Mouse (Mus musculus) midbrain, embryonic 14.5 days (tissue): Measurements from ENCODE around the gene Prdm15. TPM values are rescaled to one million over a fixed set of nuclear protein-coding genes. Genes with fewer than 3 reads are reported as not detected.

Source experiments
- ATAC-seq: fragments of 200-750 bp; cut with Nextera tagmentation; 2 replicates; pipeline ENCODE4 v1.8.0; 2017; ENCODE audit warnings: moderate number of reproducible peaks, moderate library complexity; ENCODE audit not compliant: low FRiP score, low TSS enrichment
- DNase-seq: peaks from one replicate; pipeline ENCODE4 v3.0.0-alpha.2; 2015
- H3K27ac ChIP-seq: fragments of 300-500 bp; sonication (generic); replicated peaks from 2 replicates; pipeline ENCODE4 v1.5.1; 2014; ENCODE audit warnings: mild to moderate bottlenecking, low read depth, low read length, moderate library complexity
- H3K27me3 ChIP-seq: fragments of 300-500 bp; sonication (generic); 2 replicates; pipeline ENCODE4 v1.6.1; 2014; ENCODE audit warnings: low read length, control low read depth, mixed read lengths; ENCODE audit not compliant: control insufficient read depth, insufficient read depth
- H3K36me3 ChIP-seq: fragments of 300-500 bp; sonication (generic); 2 replicates; pipeline ENCODE4 v1.6.1; 2014; ENCODE audit warnings: low read length, control low read depth; ENCODE audit not compliant: control insufficient read depth, insufficient read depth
- H3K4me1 ChIP-seq: fragments of 300-500 bp; sonication (generic); 2 replicates; pipeline ENCODE4 v1.6.1; 2014; ENCODE audit warnings: mild to moderate bottlenecking, antibody characterized with exemption, low read length, control low read depth; ENCODE audit not compliant: control insufficient read depth, insufficient read depth
- H3K4me2 ChIP-seq: fragments of 300-500 bp; sonication (generic); 2 replicates; pipeline ENCODE4 v1.6.1; 2014; ENCODE audit warnings: mild to moderate bottlenecking, low read length, moderate library complexity
- H3K4me3 ChIP-seq: fragments of 300-500 bp; sonication (generic); replicated peaks from 2 replicates; pipeline ENCODE4 v1.5.1; 2014; ENCODE audit warnings: low read depth, low read length
- H3K9ac ChIP-seq: fragments of 300-500 bp; sonication (generic); replicated peaks from 2 replicates; pipeline ENCODE4 v1.6.1; 2014; ENCODE audit warnings: mild to moderate bottlenecking, low read length, moderate library complexity
- H3K9me3 ChIP-seq: fragments of 300-500 bp; sonication (generic); 2 replicates; pipeline ENCODE4 v1.6.1; 2016; ENCODE audit warnings: low read length, control low read depth, mixed read lengths; ENCODE audit not compliant: control insufficient read depth
- WGBS: fragments of 180-500 bp; shearing (Covaris S2); extraction: QIAGEN DNeasy Blood & Tissue Kit; methylation state at CpG from one replicate; pipeline ENCODE4 v1.1.7; 2014; 5-methylcytosine and 5-hydroxymethylcytosine counted together
- microRNA-seq: library from miRNA; unstranded; fragments of <30 nt; microRNA quantifications from one replicate; pipeline ENCODE4, GENCODE M21; 2016
- polyA plus RNA-seq: library from polyadenylated mRNA; unstranded; fragments of >200 nt; fragmentation: Nextera tagmentation; extraction: Ambion mirVana; gene quantifications from 2 replicates; pipeline ENCODE4 v1.2.1, GENCODE M21; 2014

Gene Prdm15
- polyA plus RNA-seq, 1 experiment from 2014 or later = 13.2 TPM

GRCm38 (mm10) chr16:97748421-97748820 lies 103.2 kb downstream of the Prdm15 start:
- ATAC-seq (no peak), DNase-seq (no peak)
- H3K4me3 ChIP-seq = no peak overlapping the region
- H3K4me2 ChIP-seq = no peak overlapping the region
- H3K27ac ChIP-seq = no peak overlapping the region
- no peaks in the 10 kb centered on the region for H3K4me1 ChIP-seq
- H3K9me3 ChIP-seq = no peaks in the 10 kb centered on the region
- H3K27me3 ChIP-seq = no peaks in the 10 kb centered on the region
- 93% methylated on average over 6 of the region's 6 CpGs for WGBS
- no peaks in the 10 kb centered on the region for H3K36me3 ChIP-seq
- no peak overlapping the region for H3K9ac ChIP-seq

Small RNA genes within 50 kb of the gene (microRNA-seq; reads per million reads assigned to microRNA genes)
- gene Mir6964 = not detected

Other genes with a start within 250 kb of the Prdm15 start
- gene Tmprss2, start 240.7 kb downstream of the Prdm15 start, polyA plus RNA-seq = 0.18 TPM in 1 of 2 replicates, not detected in the other
- 0.41 and 0.51 TPM in 2 replicates for gene Ripk4, start 88.1 kb downstream of the Prdm15 start, polyA plus RNA-seq
- 9.2 and 11.7 TPM in 2 replicates for gene C2cd2, start 110.7 kb upstream of the Prdm15 start, polyA plus RNA-seq
- 11.0 and 12.7 TPM in 2 replicates for gene Zbtb21, start 110.8 kb upstream of the Prdm15 start, polyA plus RNA-seq
- gene B230307C23Rik, start 145.5 kb upstream of the Prdm15 start, polyA plus RNA-seq = 19.8 and 27.3 TPM in 2 replicates
- gene A630089N07Rik, start 230.6 kb upstream of the Prdm15 start, polyA plus RNA-seq = 13.5 and 13.9 TPM in 2 replicates